Mouse (Mus musculus): ENCODE data around the gene Fes. TPM values are rescaled to one million over a fixed set of nuclear protein-coding genes. Genes with fewer than 3 reads are reported as not detected.

The Fes gene
- total and polyA plus RNA-seq, 2 experiments from 2014 or later = 4.9 to 16.1 TPM

- WGBS = 26% methylated on average over 20 of the region's 20 CpGs
- DNase-seq (ENCODE audit: low spot score) (peak; percentile 56), ATAC-seq (no peak)
- peak overlapping the region; percentile 30; the same call in 1 of the 2 replicates for H3K4me2 ChIP-seq (ENCODE audit: low read depth, low read length)
- no peaks in the 10 kb centered on the region for H3K36me3 ChIP-seq (ENCODE audit: insufficient read depth, low read length)
- 0 out of 2 replicates have a peak, but pooled peaks cover 4% of the 10 kb centered on the region for H3K4me1 ChIP-seq (ENCODE audit: insufficient read depth, low read length)
- no peak for TF ChIP-seq CTCF (IDR thresholded peaks at IDR 0.05; ENCODE audit: low read depth)
- no peak overlapping the region for H3K9ac ChIP-seq (replicated peaks; ENCODE audit: low read length)
- H3K27ac ChIP-seq = no peak overlapping the region
- 0 out of 2 replicates have a peak overlapping the region, but pooled peaks have one; percentile 3 for H3K4me3 ChIP-seq (ENCODE audit: low read length)
- no peaks in the 10 kb centered on the region for H3K9me3 ChIP-seq (ENCODE audit: low read length)
- H3K27me3 ChIP-seq (ENCODE audit: insufficient read depth, low read length) = no peaks in the 10 kb centered on the region
These were observed 35.2 kb upstream of the Fes start for GRCm38 (mm10) chr7:80422759-80423480.

GRCm38 (mm10) chr7:80421576-80421975 lies 33.8 kb upstream of the Fes start:
- Histone ChIP-seq H3K9me3 (ENCODE audit: low read length) (no peaks in the 10 kb centered on the region), H3K27me3 (ENCODE audit: insufficient read depth, low read length) (no peaks in the 10 kb centered on the region), H3K4me3 (ENCODE audit: low read length) (no peak overlapping the region), H3K27ac (no peak overlapping the region), H3K4me1 (ENCODE audit: insufficient read depth, low read length) (0 out of 2 replicates have a peak, but pooled peaks cover 4% of the 10 kb centered on the region), H3K9ac (replicated peaks; ENCODE audit: low read length) (no peak overlapping the region), H3K36me3 (ENCODE audit: insufficient read depth, low read length) (no peaks in the 10 kb centered on the region), H3K4me2 (ENCODE audit: low read depth, low read length) (no peak overlapping the region)
- DNase-seq (ENCODE audit: low spot score) (no peak), ATAC-seq (no peak)
- WGBS = 94% methylated on average over 6 of the region's 6 CpGs
- no peak for TF ChIP-seq CTCF (IDR thresholded peaks at IDR 0.05; ENCODE audit: low read depth)

- Histone ChIP-seq H3K4me1 (ENCODE audit: insufficient read depth, low read length) (0 out of 2 replicates have a peak, but pooled peaks cover 4% of the 10 kb centered on the region), H3K27ac (no peak overlapping the region), H3K36me3 (ENCODE audit: insufficient read depth, low read length) (no peaks in the 10 kb centered on the region), H3K9me3 (ENCODE audit: low read length) (no peaks in the 10 kb centered on the region), H3K27me3 (ENCODE audit: insufficient read depth, low read length) (no peaks in the 10 kb centered on the region), H3K4me2 (ENCODE audit: low read depth, low read length) (no peak overlapping the region), H3K4me3 (ENCODE audit: low read length) (no peak overlapping the region), H3K9ac (replicated peaks; ENCODE audit: low read length) (no peak overlapping the region)
- ATAC-seq = no peak
- no peak for TF ChIP-seq CTCF (IDR thresholded peaks at IDR 0.05; ENCODE audit: low read depth)
- WGBS = 78% methylated on average over 4 of the region's 4 CpGs
- no peak for DNase-seq (ENCODE audit: low spot score)
These were observed 32.8 kb upstream of the Fes start for GRCm38 (mm10) chr7:80420586-80420985.

- Histone ChIP-seq H3K4me2 (ENCODE audit: low read depth, low read length) (no peak overlapping the region), H3K9me3 (ENCODE audit: low read length) (no peaks in the 10 kb centered on the region)
These were observed 31.5 kb upstream of the Fes start for GRCm38 (mm10) chr7:80419278-80419677.

GRCm38 (mm10) chr7:80418036-80418435 lies 30.3 kb upstream of the Fes start:
- Histone ChIP-seq H3K36me3 (ENCODE audit: insufficient read depth, low read length) (no peaks in the 10 kb centered on the region), H3K4me2 (ENCODE audit: low read depth, low read length) (no peak overlapping the region), H3K27ac (no peak overlapping the region), H3K4me1 (ENCODE audit: insufficient read depth, low read length) (0 out of 2 replicates have a peak, but pooled peaks cover 4% of the 10 kb centered on the region), H3K27me3 (ENCODE audit: insufficient read depth, low read length) (no peaks in the 10 kb centered on the region), H3K9ac (replicated peaks; ENCODE audit: low read length) (no peak overlapping the region), H3K9me3 (ENCODE audit: low read length) (no peaks in the 10 kb centered on the region), H3K4me3 (ENCODE audit: low read length) (no peak overlapping the region)
- ATAC-seq (no peak), DNase-seq (ENCODE audit: low spot score) (no peak)
- no peak for TF ChIP-seq CTCF (IDR thresholded peaks at IDR 0.05; ENCODE audit: low read depth)
- WGBS = 81% methylated on average over 3 of the region's 3 CpGs

More at GRCm38 (mm10) chr7:80419278-80419677, 31.5 kb upstream of the Fes start:
- no peak for TF ChIP-seq CTCF (IDR thresholded peaks at IDR 0.05; ENCODE audit: low read depth)
- Histone ChIP-seq H3K4me1 (ENCODE audit: insufficient read depth, low read length) (0 out of 2 replicates have a peak, but pooled peaks cover 4% of the 10 kb centered on the region), H3K27me3 (ENCODE audit: insufficient read depth, low read length) (no peaks in the 10 kb centered on the region), H3K9ac (replicated peaks; ENCODE audit: low read length) (no peak overlapping the region), H3K4me3 (ENCODE audit: low read length) (no peak overlapping the region), H3K36me3 (ENCODE audit: insufficient read depth, low read length) (no peaks in the 10 kb centered on the region), H3K27ac (no peak overlapping the region)
- ATAC-seq = no peak
- DNase-seq (ENCODE audit: low spot score) = no peak
- WGBS = 67% methylated on average over 3 of the region's 3 CpGs

- no peak overlapping the region for H3K27ac ChIP-seq
- H3K9me3 ChIP-seq (ENCODE audit: low read length) = no peaks in the 10 kb centered on the region
- TF ChIP-seq CTCF (IDR thresholded peaks at IDR 0.05; ENCODE audit: low read depth) = no peak
- no peaks in the 10 kb centered on the region for H3K27me3 ChIP-seq (ENCODE audit: insufficient read depth, low read length)
- H3K4me1 ChIP-seq (ENCODE audit: insufficient read depth, low read length) = no peaks in the 10 kb centered on the region
- H3K9ac ChIP-seq (replicated peaks; ENCODE audit: low read length) = no peak overlapping the region
- H3K4me2 ChIP-seq (ENCODE audit: low read depth, low read length) = no peak overlapping the region
- H3K36me3 ChIP-seq (ENCODE audit: insufficient read depth, low read length) = no peaks in the 10 kb centered on the region
- ATAC-seq (no peak), DNase-seq (ENCODE audit: low spot score) (no peak)
- H3K4me3 ChIP-seq (ENCODE audit: low read length) = no peak overlapping the region
These were observed 29.9 kb upstream of the Fes start for GRCm38 (mm10) chr7:80417601-80418000.

GRCm38 (mm10) chr7:80416969-80417368 lies 29.2 kb upstream of the Fes start:
- Histone ChIP-seq H3K9me3 (ENCODE audit: low read length) (no peaks in the 10 kb centered on the region), H3K4me2 (ENCODE audit: low read depth, low read length) (no peak overlapping the region), H3K27ac (no peak overlapping the region), H3K4me3 (ENCODE audit: low read length) (no peak overlapping the region), H3K36me3 (ENCODE audit: insufficient read depth, low read length) (no peaks in the 10 kb centered on the region), H3K9ac (replicated peaks; ENCODE audit: low read length) (no peak overlapping the region), H3K4me1 (ENCODE audit: insufficient read depth, low read length) (peaks cover 3% of the 10 kb centered on the region; the same call in 1 of the 2 replicates), H3K27me3 (ENCODE audit: insufficient read depth, low read length) (no peaks in the 10 kb centered on the region)
- DNase-seq (ENCODE audit: low spot score) (no peak), ATAC-seq (no peak)
- 88% methylated on average over 7 of the region's 7 CpGs for WGBS
- TF ChIP-seq CTCF (IDR thresholded peaks at IDR 0.05; ENCODE audit: low read depth) = no peak

Data from hindbrain, postnatal 0 days (tissue).